Mouse (Mus musculus) bone marrow, adult 2 months (tissue): ENCODE measurements at regions not wholly inside any gene's neighbourhood (a gene's known extent, or its start where the extent isn't known, plus 50 kb on each side); places are given as distances from the start of the nearest gene placed in this dataset.

ENCODE experiments used
- H3K27ac ChIP-seq: fragments of 200-500 bp; 2 replicates; pipeline ENCODE4 v1.5.1; 2012; ENCODE audit warnings: low read depth, mild to moderate bottlenecking, control low read depth, inconsistent platforms, low read length; ENCODE audit not compliant: control insufficient read depth, poor library complexity, insufficient read depth
- H3K4me1 ChIP-seq: fragments of 200-500 bp; 2 replicates; pipeline ENCODE4 v1.6.1; 2011; ENCODE audit warnings: low read length; ENCODE audit not compliant: control insufficient read depth, insufficient read depth
- H3K4me3 ChIP-seq: fragments of 200-500 bp; replicated peaks from 2 replicates; pipeline ENCODE3; 2011; ENCODE audit warnings: mild to moderate bottlenecking, low read depth, low read length, control low read depth; ENCODE audit not compliant: control insufficient read depth
- CTCF ChIP-seq: fragments of 200-500 bp; IDR thresholded peaks from 2 replicates; pipeline ENCODE4 v1.5.1; 2011; ENCODE audit warnings: low read length, control low read depth; ENCODE audit not compliant: control insufficient read depth, insufficient read depth
- POLR2A ChIP-seq: fragments of 200-500 bp; IDR thresholded peaks from 2 replicates; pipeline ENCODE4 v1.6.1; 2011; ENCODE audit warnings: low read depth, mild to moderate bottlenecking, control low read depth, low read length, borderline replicate concordance; ENCODE audit not compliant: control insufficient read depth
- WGBS: fragments of 180-500 bp; shearing (Covaris S2); methylation state at CpG from one replicate; pipeline ENCODE4 v1.1.7; 2018; 5-methylcytosine and 5-hydroxymethylcytosine counted together

GRCm38 (mm10) chr8:40210871-40211270 lies 464.0 kb upstream of the Adam24 start:
- TF ChIP-seq CTCF = no peak
- TF ChIP-seq POLR2A = no peak
- Histone ChIP-seq H3K4me1 (no peaks in the 10 kb centered on the region), H3K4me3 (no peak overlapping the region), H3K27ac (no peak overlapping the region)
- WGBS = 76% methylated on average over 4 of the region's 4 CpGs

GRCm38 (mm10) chr8:40223521-40223920 lies 451.4 kb upstream of the Adam24 start:
- H3K4me3 ChIP-seq = no peak overlapping the region
- H3K4me1 ChIP-seq = no peaks in the 10 kb centered on the region
- no peak overlapping the region for H3K27ac ChIP-seq
- WGBS = 72% methylated on average over 4 of the region's 4 CpGs
- TF ChIP-seq POLR2A = no peak
- TF ChIP-seq CTCF = no peak

DNA sequence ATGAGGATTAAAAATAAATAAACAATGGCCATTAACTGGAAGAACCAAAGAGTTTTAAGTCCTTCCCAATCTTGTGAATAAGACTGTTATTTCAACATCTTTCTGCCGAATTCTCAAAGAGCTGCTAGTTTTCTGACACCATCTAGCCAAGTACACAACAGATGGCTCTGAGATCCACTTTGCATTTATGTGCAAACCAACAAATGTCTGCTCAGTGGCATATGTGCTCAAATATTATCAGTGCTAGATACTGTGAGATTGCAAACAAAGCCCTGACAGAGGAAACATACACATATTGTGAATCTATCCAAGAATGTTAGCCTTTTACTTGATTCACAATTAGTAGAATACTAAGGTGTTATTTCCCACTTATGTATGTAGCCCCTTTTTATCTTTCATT lies 447.6 kb upstream of the Adam24 start:
- WGBS = 59% methylated on average over 1 of the region's 1 CpGs
- H3K27ac ChIP-seq = no peak overlapping the region
- no peak overlapping the region for H3K4me3 ChIP-seq
- H3K4me1 ChIP-seq = no peaks in the 10 kb centered on the region
- TF ChIP-seq POLR2A (no peak), CTCF (no peak)
